Mouse (Mus musculus) inflammation-experienced regulatory T-cells, adult 6 months (primary cell): Measurements from ENCODE around the gene Fam3b. TPM values are rescaled to one million over a fixed set of nuclear protein-coding genes. Genes with fewer than 3 reads are reported as not detected.

Experiments used
- ATAC-seq: one replicate; pipeline ENCODE4 v1.8.0; 2017
- polyA plus RNA-seq, 3 experiments: library from polyadenylated mRNA; unstranded; fragments of 100-300 nt; shearing (Covaris generic); gene quantifications; one replicate each; pipeline ENCODE4 v1.2.1; 2017

Fam3b gene
- polyA plus RNA-seq = 1 to 10 TPM; 1.9 to 3.2 (median 2.0) TPM

- no peak for ATAC-seq
Observed at GRCm38 (mm10) chr16:97514099-97514940, at the start of gene Fam3b. Gene Fam3b, minus strand, starts transcription at chr16:97514816.

- ATAC-seq = no peak
Observed at GRCm38 (mm10) chr16:97544340-97544739, 29.7 kb upstream of the Fam3b start.

- ATAC-seq = no peak
Observed at GRCm38 (mm10) chr16:97536859-97537258, 22.2 kb upstream of the Fam3b start.

GRCm38 (mm10) chr16:97535808-97536413 is 21.3 kb upstream of the Fam3b start:
- ATAC-seq = peak; percentile 65

GRCm38 (mm10) chr16:97534876-97535461 is 20.4 kb upstream of the Fam3b start:
- peak; percentile 76 for ATAC-seq

GRCm38 (mm10) chr16:97534448-97534847 is 19.8 kb upstream of the Fam3b start:
- no peak for ATAC-seq

GRCm38 (mm10) chr16:97533751-97534150 is 19.1 kb upstream of the Fam3b start:
- no peak for ATAC-seq

- no peak for ATAC-seq
Observed at GRCm38 (mm10) chr16:97533126-97533525, 18.5 kb upstream of the Fam3b start.

GRCm38 (mm10) chr16:97529241-97529640 is 14.6 kb upstream of the Fam3b start:
- no peak for ATAC-seq

GRCm38 (mm10) chr16:97523024-97523423 is 8.4 kb upstream of the Fam3b start:
- ATAC-seq = peak; percentile 89

- ATAC-seq = no peak
Observed at GRCm38 (mm10) chr16:97521983-97522382, 7.4 kb upstream of the Fam3b start.

- ATAC-seq = no peak
Observed at GRCm38 (mm10) chr16:97516341-97516740, 1.7 kb upstream of the Fam3b start.

- ATAC-seq = no peak
Observed at GRCm38 (mm10) chr16:97512347-97512751, 2.3 kb downstream of the Fam3b start.

- no peak for ATAC-seq
Observed at GRCm38 (mm10) chr16:97511495-97511894, 3.1 kb downstream of the Fam3b start.

- ATAC-seq = no peak
Observed at GRCm38 (mm10) chr16:97510849-97511248, 3.8 kb downstream of the Fam3b start.

GRCm38 (mm10) chr16:97507783-97508182 is 6.8 kb downstream of the Fam3b start:
- ATAC-seq = no peak

- no peak for ATAC-seq
Observed at GRCm38 (mm10) chr16:97504793-97505192, 9.8 kb downstream of the Fam3b start.

GRCm38 (mm10) chr16:97503849-97504248 is 10.8 kb downstream of the Fam3b start:
- ATAC-seq = no peak

- no peak for ATAC-seq
Observed at GRCm38 (mm10) chr16:97500901-97501300, 13.7 kb downstream of the Fam3b start.

GRCm38 (mm10) chr16:97499450-97499849 is 15.2 kb downstream of the Fam3b start:
- no peak for ATAC-seq

- no peak for ATAC-seq
Observed at GRCm38 (mm10) chr16:97498139-97498538, 16.5 kb downstream of the Fam3b start.

GRCm38 (mm10) chr16:97497682-97498081 is 16.9 kb downstream of the Fam3b start:
- ATAC-seq = no peak

- no peak for ATAC-seq
Observed at GRCm38 (mm10) chr16:97496026-97496425, 18.6 kb downstream of the Fam3b start.

GRCm38 (mm10) chr16:97492369-97492768 is 22.2 kb downstream of the Fam3b start:
- ATAC-seq = no peak
